Mouse (Mus musculus) liver, embryonic 14.5 days (tissue): ENCODE data around the gene Ptprb. TPM values are rescaled to one million over a fixed set of nuclear protein-coding genes. Genes with fewer than 3 reads are reported as not detected.
A peak's percentile ranks its signal among the peaks of the same experiment; 100 is the strongest.

Experiments
- ATAC-seq: fragments of 200-750 bp; cut with Nextera tagmentation; 2 replicates; pipeline ENCODE4 v1.8.0; 2017; ENCODE audit warnings: moderate number of reproducible peaks, mild to moderate bottlenecking, moderate library complexity; ENCODE audit not compliant: insufficient read depth
- DNase-seq, 3 experiments: peaks; one replicate each; pipeline ENCODE4 v3.0.0-alpha.2; 2012 to 2013; ENCODE audit warnings: low read depth in 3 of 3, low spot score in 3 of 3
- H3K27ac ChIP-seq: fragments of 300-500 bp; sonication (generic); 2 replicates; pipeline ENCODE4 v1.5.1; 2014; ENCODE audit warnings: moderate library complexity, mild to moderate bottlenecking, control low read depth, inconsistent platforms
- H3K27me3 ChIP-seq: fragments of 300-500 bp; sonication (generic); 2 replicates; pipeline ENCODE4 v1.6.1; 2014; ENCODE audit warnings: mild to moderate bottlenecking, low read length, moderate library complexity; ENCODE audit not compliant: control insufficient read depth, insufficient read depth
- H3K36me3 ChIP-seq: fragments of 300-500 bp; sonication (generic); replicated peaks from 2 replicates; pipeline ENCODE4 v1.6.1; 2014; ENCODE audit warnings: low read depth; ENCODE audit not compliant: control insufficient read depth, insufficient read depth
- H3K4me1 ChIP-seq, 2 experiments: fragments of 200-500 bp in 1 of 2; fragments of 300-500 bp in 1 of 2; sonication (generic) in 1 of 2; replicated peaks; 2 replicates each; pipeline ENCODE4 v1.6.1; 2012 to 2014; ENCODE audit warnings: antibody characterized with exemption in 1 of 2, inconsistent platforms in 1 of 2, low read length in 1 of 2; ENCODE audit not compliant: control insufficient read depth in 2 of 2, insufficient read depth in 2 of 2
- H3K4me2 ChIP-seq: fragments of 300-500 bp; sonication (generic); 2 replicates; pipeline ENCODE4 v1.6.1; 2014; ENCODE audit warnings: low read depth, mild to moderate bottlenecking, control low read depth, moderate library complexity
- H3K4me3 ChIP-seq, 2 experiments: fragments of 200-500 bp in 1 of 2; fragments of 300-500 bp in 1 of 2; sonication (generic) in 1 of 2; 2 replicates each; pipeline ENCODE4 v1.5.1; 2012 to 2014; ENCODE audit warnings: low read depth in 2 of 2, low read length in 2 of 2, mild to moderate bottlenecking in 2 of 2, control low read depth in 1 of 2, inconsistent platforms in 1 of 2, moderate library complexity in 1 of 2; ENCODE audit not compliant: insufficient read depth in 1 of 2
- H3K9ac ChIP-seq: fragments of 300-500 bp; sonication (generic); replicated peaks from 2 replicates; pipeline ENCODE4 v1.6.1; 2014; ENCODE audit warnings: mild to moderate bottlenecking, control low read depth, moderate library complexity
- H3K9me3 ChIP-seq: fragments of 300-500 bp; sonication (generic); 2 replicates; pipeline ENCODE4 v1.6.1; 2016; ENCODE audit warnings: low read length, mixed read lengths; ENCODE audit not compliant: control insufficient read depth
- CTCF ChIP-seq: IDR thresholded peaks from 2 replicates; pipeline ENCODE4 v1.5.1; 2016; ENCODE audit warnings: antibody characterized with exemption, low read depth, control low read depth
- EP300 ChIP-seq: IDR thresholded peaks from 2 replicates; pipeline ENCODE4 v1.6.1; 2016; ENCODE audit warnings: antibody characterized with exemption, low read depth
- WGBS: fragments of 180-500 bp; shearing (Covaris S2); extraction: QIAGEN DNeasy Blood & Tissue Kit; methylation state at CpG from one replicate; pipeline ENCODE4 v1.1.7; 2014; ENCODE audit not compliant: insufficient replicate concordance; 5-methylcytosine and 5-hydroxymethylcytosine counted together
- polyA plus RNA-seq, 2 experiments: library from polyadenylated mRNA; depleted of rRNA in 1 of 2; stranded (reverse) in 1 of 2; unstranded in 1 of 2; fragments of >200 nt; fragmentation: Nextera tagmentation in 1 of 2; extraction: Ambion mirVana in 1 of 2; gene quantifications; 2 replicates each; pipeline versions ENCODE4 v1.2.1 to v1.2.3; 2012 to 2014

Ptprb gene
- polyA plus RNA-seq, 2 experiments: 0.71 to 1.0 TPM

- H3K4me3 ChIP-seq: no peak overlapping the region
- TF ChIP-seq EP300 (no peak), CTCF (no peak)
These were observed 135.5 kb downstream of the Ptprb start for GRCm38 (mm10) chr10:116410826-116411225.

DNA sequence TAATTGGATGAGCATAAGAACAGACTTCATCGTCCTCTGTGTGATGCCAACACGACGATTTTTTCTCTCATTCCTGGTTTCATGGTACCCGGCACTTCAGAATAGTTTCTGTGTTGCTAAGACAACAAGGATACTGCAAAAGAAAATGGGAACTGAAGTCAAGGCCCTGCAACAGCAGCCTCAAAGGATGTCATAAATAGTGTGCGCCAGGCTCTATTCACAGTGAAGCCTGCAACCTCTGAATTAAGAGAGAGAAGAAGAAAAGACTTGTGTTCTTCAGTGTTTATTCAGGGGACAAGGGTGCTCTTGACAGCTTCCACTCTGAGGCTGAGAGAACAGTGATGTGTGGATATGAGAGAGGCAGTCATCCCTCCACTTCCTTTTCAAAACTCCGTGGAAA, 140.8 kb downstream of the Ptprb start:
- Histone ChIP-seq H3K27ac (no peak overlapping the region), H3K27me3 (no peaks in the 10 kb centered on the region), H3K36me3 (no peaks in the 10 kb centered on the region), H3K4me3 (no peak overlapping the region), H3K4me1 (no peaks in the 10 kb centered on the region), H3K9me3 (no peaks in the 10 kb centered on the region), H3K4me2 (no peak overlapping the region), H3K9ac (no peak overlapping the region)
- DNase-seq (no peak), ATAC-seq (no peak)
- 62% methylated on average over 6 of the region's 6 CpGs for WGBS
- TF ChIP-seq EP300 (no peak), CTCF (no peak)

More at GRCm38 (mm10) chr10:116410826-116411225, 135.5 kb downstream of the Ptprb start:
- Histone ChIP-seq H3K4me2 (no peak overlapping the region), H3K9me3 (no peaks in the 10 kb centered on the region), H3K27me3 (no peaks in the 10 kb centered on the region), H3K36me3 (no peaks in the 10 kb centered on the region), H3K4me1 (no peaks in the 10 kb centered on the region), H3K9ac (no peak overlapping the region), H3K27ac (no peak overlapping the region)
- DNase-seq (no peak), ATAC-seq (no peak)
- whole genome bisulfite sequencing: 47% methylated on average over 9 of the region's 9 CpGs

DNA sequence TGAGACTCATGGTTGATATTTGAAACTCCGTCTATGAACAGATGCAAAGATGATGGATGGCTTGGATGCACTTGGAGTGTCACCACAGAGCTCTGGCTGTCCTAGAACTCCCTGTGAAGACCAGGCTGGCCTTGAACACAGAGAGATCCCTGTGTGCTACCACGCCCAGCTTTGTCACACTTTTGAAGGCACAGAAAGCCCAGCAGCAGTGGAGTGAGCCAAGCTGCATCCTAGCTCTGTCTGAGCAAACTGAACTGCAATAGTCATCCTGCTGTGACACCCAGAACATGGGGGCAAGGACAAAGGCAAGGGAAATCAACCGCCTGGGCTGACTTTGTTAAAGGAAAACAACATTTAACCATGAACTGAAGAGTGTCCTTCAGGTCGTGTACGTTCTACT, 141.4 kb downstream of the Ptprb start:
- Histone ChIP-seq H3K9ac (no peak overlapping the region), H3K4me3 (no peak overlapping the region), H3K27ac (no peak overlapping the region), H3K4me2 (no peak overlapping the region), H3K9me3 (no peaks in the 10 kb centered on the region), H3K4me1 (no peaks in the 10 kb centered on the region), H3K27me3 (no peaks in the 10 kb centered on the region), H3K36me3 (no peaks in the 10 kb centered on the region)
- no peak for TF ChIP-seq EP300
- TF ChIP-seq CTCF: no peak
- DNase-seq: no peak
- ATAC-seq: no peak
- 32% methylated on average over 5 of the region's 5 CpGs for WGBS

DNA sequence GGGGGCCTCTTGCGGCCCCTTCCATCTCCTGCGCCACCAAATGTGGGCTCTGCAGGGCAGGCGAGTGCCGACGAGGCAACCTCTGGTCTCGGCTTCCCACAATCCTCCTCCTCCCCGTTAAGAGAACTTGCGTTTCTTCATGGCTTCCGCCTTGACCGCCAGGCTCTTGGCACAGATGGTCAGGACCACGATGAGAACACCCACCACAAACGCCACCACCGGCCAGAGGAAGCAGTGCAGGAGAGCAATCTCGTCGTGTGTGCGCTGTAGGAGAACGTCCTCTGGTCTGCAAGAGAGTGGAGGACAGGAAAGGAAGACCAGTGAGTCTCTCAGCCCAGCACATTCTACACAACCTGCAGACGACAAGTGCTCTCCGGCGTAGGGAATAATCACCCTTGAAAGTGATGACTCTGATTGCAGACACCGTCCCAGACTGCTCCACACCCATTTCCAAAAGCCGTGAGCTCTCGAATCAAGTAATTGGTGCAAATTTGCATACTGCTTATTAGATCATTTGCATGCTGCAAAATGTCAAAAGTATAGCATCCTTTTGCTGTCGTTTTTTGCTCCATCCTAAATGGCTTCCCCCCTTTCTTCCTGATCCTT, 142.9 kb downstream of the Ptprb start:
- 59% methylated on average over 24 of the region's 24 CpGs for WGBS
- H3K4me3 ChIP-seq: no peak overlapping the region
- no peaks in the 10 kb centered on the region for H3K27me3 ChIP-seq
- H3K9ac ChIP-seq: no peak overlapping the region
- DNase-seq: no peak
- H3K4me2 ChIP-seq: no peak overlapping the region
- no peaks in the 10 kb centered on the region for H3K4me1 ChIP-seq
- no peak for ATAC-seq
- TF ChIP-seq CTCF: peak; percentile 22; the same call in 1 of the 2 replicates
- no peak for TF ChIP-seq EP300
- no peaks in the 10 kb centered on the region for H3K9me3 ChIP-seq
- H3K36me3 ChIP-seq: no peaks in the 10 kb centered on the region
- no peak overlapping the region for H3K27ac ChIP-seq

- TF ChIP-seq CTCF (no peak), EP300 (no peak)
- no peak for ATAC-seq
- H3K27me3 ChIP-seq: no peaks in the 10 kb centered on the region
- H3K4me1 ChIP-seq: no peaks in the 10 kb centered on the region
- H3K27ac ChIP-seq: no peak overlapping the region
- no peak for DNase-seq
- 75% methylated on average over 6 of the region's 6 CpGs for WGBS
- H3K9me3 ChIP-seq: no peaks in the 10 kb centered on the region
- no peak overlapping the region for H3K9ac ChIP-seq
- no peaks in the 10 kb centered on the region for H3K36me3 ChIP-seq
- no peak overlapping the region for H3K4me2 ChIP-seq
- no peak overlapping the region for H3K4me3 ChIP-seq
These were observed 145.7 kb downstream of the Ptprb start for GRCm38 (mm10) chr10:116420976-116421375.
